ENCODE assay signal across 10 mouse cellular contexts in genomic region chrX:134474988-134475710, GRCm38 (mm10). TPM values are rescaled to one million over a fixed set of nuclear protein-coding genes. Genes with fewer than 3 reads are reported as not detected.
DNase-seq lines count a peak whose midpoint lies in the region; ATAC-seq and TF ChIP-seq lines count a peak whose summit lies in the region.
"Had no signal": no experiment of that assay in that cellular context is flagged by ENCODE, and none has a peak within 500 bp of the region (broad histone marks: within the 10 kb centered on the region; RNA-seq: fewer than 3 reads in every experiment).

No protein-coding gene starts in this region.

- H3K36me3 ChIP-seq in kidney, postnatal 0 days (ENCODE audit: insufficient read depth, low read length), result no peaks in the 10 kb centered on the region
- no peaks in the 10 kb centered on the region for H3K36me3 ChIP-seq in midbrain, embryonic 13.5 days

- H3K9me3 ChIP-seq in kidney, postnatal 0 days (replicated peaks; ENCODE audit: low read length), result no peaks in the 10 kb centered on the region; the same call in 1 of the 2 replicates
- peaks cover 14% of the 10 kb centered on the region; the same call in 1 of the 2 replicates for H3K9me3 ChIP-seq in midbrain, embryonic 13.5 days

- peak; percentile 29; the same call in 1 of the 2 replicates for ATAC-seq in kidney, postnatal 0 days (replicated peaks; ENCODE audit: low FRiP score, low read depth)
- ATAC-seq in midbrain, embryonic 13.5 days, result peak; percentile 56; the same call in 1 of the 2 replicates

- no peak overlapping the region for H3K4me2 ChIP-seq in kidney, postnatal 0 days (ENCODE audit: low read length)
- H3K4me2 ChIP-seq in midbrain, embryonic 13.5 days (replicated peaks), result no peak overlapping the region

- no peak overlapping the region for H3K9ac ChIP-seq in kidney, postnatal 0 days (ENCODE audit: low read depth, low read length)
- no peak overlapping the region for H3K9ac ChIP-seq in midbrain, embryonic 13.5 days (replicated peaks)

- WGBS in kidney, postnatal 0 days, result 78% methylated on average over 59 of the region's 67 CpGs
- WGBS in midbrain, embryonic 13.5 days, result 71% methylated on average over 52 of the region's 67 CpGs

- peak; percentile 1 to 4 for DNase-seq in cerebellum, postnatal 10 days
- no peak for DNase-seq in cerebellum, adult 9-10 months
- DNase-seq in kidney, postnatal 0 days (ENCODE audit: low spot score), result no peak
- DNase-seq in kidney, adult 11 months, result no peak
- peak; percentile 1 for DNase-seq in c-Kit-positive CD71-negative TER-119-negative erythroid progenitor cells, embryonic 14.5 days (ENCODE audit: low read depth)
- DNase-seq in frontal cortex, postnatal 10 days (ENCODE audit: low spot score in 2 of 2), result no peak
- DNase-seq in right cerebral cortex, postnatal 36 days (ENCODE audit: low spot score in 2 of 2), result no peak
- DNase-seq: cerebellum, adult 8-10 months had no signal

- no peaks in the 10 kb centered on the region for H3K27me3 ChIP-seq in kidney, postnatal 0 days (ENCODE audit: insufficient read depth, low read length)
- no peaks in the 10 kb centered on the region for H3K27me3 ChIP-seq in midbrain, embryonic 13.5 days

- no peaks in the 10 kb centered on the region for H3K4me1 ChIP-seq in kidney, postnatal 0 days (replicated peaks; ENCODE audit: insufficient read depth, low read length)
- H3K4me1 ChIP-seq in midbrain, embryonic 13.5 days (replicated peaks), result no peaks in the 10 kb centered on the region

- no peak overlapping the region for H3K4me3 ChIP-seq in kidney, postnatal 0 days (replicated peaks; ENCODE audit: low read depth, low read length)
- H3K4me3 ChIP-seq in midbrain, embryonic 13.5 days (replicated peaks), result no peak overlapping the region

- no peak for TF ChIP-seq CTCF in kidney, postnatal 0 days (IDR thresholded peaks at IDR 0.05; ENCODE audit: low read depth)

- H3K27ac ChIP-seq in kidney, postnatal 0 days, result no peak overlapping the region
- H3K27ac ChIP-seq in midbrain, embryonic 13.5 days, result no peak overlapping the region

RNA-seq across cellular contexts. Expression of gene Taf7l, which starts 1.1 kb away (rescaled TPM):
- not detected in 2 replicates for polyA plus RNA-seq in kidney, postnatal 0 days (2015; fragmentation: Nextera tagmentation; extraction: Ambion mirVana)
- not detected in 2 replicates for polyA plus RNA-seq in midbrain, embryonic 13.5 days (2015; fragmentation: Nextera tagmentation; extraction: Ambion mirVana)
- polyA plus RNA-seq: urinary bladder, adult 2 months had no signal

Comparison
In these comparisons a context has a peak if more than half of its experiments do, and no peak if none do; other contexts are left out.
1. DNase-seq: peak in cerebellum, postnatal 10 days (2 of 2) and c-Kit-positive CD71-negative TER-119-negative erythroid progenitor cells, embryonic 14.5 days (single experiment); none in cerebellum, adult 9-10 months (single experiment), kidney, postnatal 0 days (single experiment), kidney, adult 11 months (single experiment), frontal cortex, postnatal 10 days (0 of 2) and right cerebral cortex, postnatal 36 days (0 of 2).